Mouse (Mus musculus) forebrain, embryonic 15.5 days (tissue): Measurements from ENCODE around the gene Ric1. TPM values are rescaled to one million over a fixed set of nuclear protein-coding genes. Genes with fewer than 3 reads are reported as not detected.

Source experiments
- ATAC-seq: fragments of 200-750 bp; cut with Nextera tagmentation; replicated peaks from 2 replicates; pipeline ENCODE4 v1.8.0; 2017; ENCODE audit warnings: mild to moderate bottlenecking, moderate TSS enrichment, moderate library complexity
- H3K27ac ChIP-seq: fragments of 300-500 bp; sonication (generic); replicated peaks from 2 replicates; pipeline ENCODE4 v1.5.1; 2015; ENCODE audit warnings: mild to moderate bottlenecking, inconsistent platforms
- H3K27me3 ChIP-seq: fragments of 300-500 bp; sonication (generic); 2 replicates; pipeline ENCODE4 v1.6.1; 2015; ENCODE audit warnings: inconsistent platforms
- H3K36me3 ChIP-seq: fragments of 300-500 bp; sonication (generic); 2 replicates; pipeline ENCODE4 v1.6.1; 2015; ENCODE audit warnings: mild to moderate bottlenecking, inconsistent platforms
- H3K4me1 ChIP-seq: fragments of 300-500 bp; sonication (generic); 2 replicates; pipeline ENCODE4 v1.6.1; 2015; ENCODE audit warnings: inconsistent platforms
- H3K4me2 ChIP-seq: fragments of 300-500 bp; sonication (generic); replicated peaks from 2 replicates; pipeline ENCODE4 v1.6.1; 2015; ENCODE audit warnings: mild to moderate bottlenecking, inconsistent platforms
- H3K4me3 ChIP-seq: fragments of 300-500 bp; sonication (generic); 2 replicates; pipeline ENCODE4 v1.5.1; 2015; ENCODE audit warnings: mild to moderate bottlenecking, inconsistent platforms
- H3K9ac ChIP-seq: fragments of 300-500 bp; sonication (generic); replicated peaks from 2 replicates; pipeline ENCODE4 v1.6.1; 2015; ENCODE audit warnings: mild to moderate bottlenecking, inconsistent platforms
- H3K9me3 ChIP-seq: fragments of 300-500 bp; sonication (generic); 2 replicates; pipeline ENCODE4 v1.6.1; 2016; ENCODE audit warnings: inconsistent platforms
- WGBS: fragments of 180-500 bp; shearing (Covaris S2); methylation state at CpG from one replicate; pipeline ENCODE4 v1.1.7; 2015; ENCODE audit warnings: mixed read lengths; 5-methylcytosine and 5-hydroxymethylcytosine counted together
- polyA plus RNA-seq: library from polyadenylated mRNA; unstranded; fragments of >200 nt; fragmentation: Nextera tagmentation; extraction: Ambion mirVana; gene quantifications from 2 replicates; pipeline ENCODE4 v1.2.1, GENCODE M21; 2015

The Ric1 gene
- polyA plus RNA-seq, 1 experiment from 2014 or later: 13.2 TPM

DNA sequence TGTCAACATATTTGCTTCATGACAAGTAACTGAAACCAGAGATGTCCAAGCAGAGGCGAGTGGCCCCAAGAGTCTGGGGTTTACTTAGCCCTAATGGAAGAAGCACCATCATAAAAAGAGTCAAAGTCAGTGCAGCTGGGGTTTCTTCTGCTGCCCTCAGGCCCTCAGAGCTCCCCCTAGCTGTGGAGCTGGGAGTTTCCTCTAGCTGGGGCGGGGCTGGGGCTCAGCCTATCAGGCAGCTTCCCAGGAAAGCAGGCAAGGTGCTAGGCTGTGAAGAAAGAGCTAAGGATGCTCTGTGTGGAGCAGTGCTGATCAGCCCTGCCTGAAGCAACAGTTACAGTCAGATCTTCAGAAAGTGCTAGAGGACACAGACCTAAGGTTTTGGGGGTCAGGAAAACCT lies 74.9 kb downstream of the Ric1 start:
- Histone ChIP-seq H3K36me3 (peaks cover 31% of the 10 kb centered on the region), H3K27ac (no peak overlapping the region), H3K9me3 (no peaks in the 10 kb centered on the region), H3K9ac (no peak overlapping the region), H3K27me3 (no peaks in the 10 kb centered on the region), H3K4me2 (no peak overlapping the region), H3K4me1 (no peaks in the 10 kb centered on the region), H3K4me3 (no peak overlapping the region)
- 98% methylated on average over 2 of the region's 2 CpGs for WGBS
- no peak for ATAC-seq

- peaks cover 47% of the 10 kb centered on the region for H3K36me3 ChIP-seq
Measured at GRCm38 (mm10) chr19:29598981-29599380, 76.9 kb downstream of the Ric1 start.

GRCm38 (mm10) chr19:29603548-29604353 lies 81.7 kb downstream of the Ric1 start:
- H3K9me3 ChIP-seq: no peaks in the 10 kb centered on the region
- H3K4me2 ChIP-seq: no peak overlapping the region
- H3K4me1 ChIP-seq: no peaks in the 10 kb centered on the region
- no peak overlapping the region for H3K27ac ChIP-seq
- no peak overlapping the region for H3K4me3 ChIP-seq
- H3K9ac ChIP-seq: no peak overlapping the region
- 87% methylated on average over 14 of the region's 14 CpGs for WGBS
- H3K36me3 ChIP-seq: peaks cover 28% of the 10 kb centered on the region
- no peaks in the 10 kb centered on the region for H3K27me3 ChIP-seq
- no peak for ATAC-seq

More at GRCm38 (mm10) chr19:29598981-29599380, 76.9 kb downstream of the Ric1 start:
- Histone ChIP-seq H3K9ac (no peak overlapping the region), H3K27ac (no peak overlapping the region), H3K4me3 (no peak overlapping the region), H3K27me3 (no peaks in the 10 kb centered on the region), H3K4me2 (no peak overlapping the region), H3K9me3 (no peaks in the 10 kb centered on the region), H3K4me1 (no peaks in the 10 kb centered on the region)
- WGBS: 92% methylated on average over 5 of the region's 5 CpGs
- no peak for ATAC-seq

DNA sequence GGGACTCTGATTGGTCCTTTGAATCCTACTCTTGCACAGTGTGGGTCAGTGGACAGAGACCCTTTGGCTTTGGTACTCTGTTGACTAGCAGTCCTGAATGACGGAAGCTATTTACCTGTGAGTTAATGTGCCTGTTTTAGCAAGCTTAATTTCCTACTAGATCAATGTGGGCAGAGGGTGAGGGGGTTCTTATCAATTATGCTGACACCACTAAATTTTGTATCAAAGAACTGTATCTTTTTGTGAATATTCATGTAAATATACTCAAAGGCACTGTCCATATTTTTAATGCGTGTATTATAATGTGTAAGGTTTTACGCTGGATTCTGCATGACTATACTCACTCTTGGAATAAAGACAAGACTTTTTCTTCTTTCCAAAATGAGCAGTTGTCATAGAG lies 82.6 kb downstream of the Ric1 start:
- H3K36me3 ChIP-seq: peaks cover 24% of the 10 kb centered on the region
- H3K4me1 ChIP-seq: no peaks in the 10 kb centered on the region
- H3K27ac ChIP-seq: no peak overlapping the region
- H3K27me3 ChIP-seq: no peaks in the 10 kb centered on the region
- no peak overlapping the region for H3K4me2 ChIP-seq
- H3K9me3 ChIP-seq: no peaks in the 10 kb centered on the region
- ATAC-seq: no peak
- no peak overlapping the region for H3K9ac ChIP-seq
- WGBS: 95% methylated on average over 3 of the region's 3 CpGs
- H3K4me3 ChIP-seq: no peak overlapping the region

DNA sequence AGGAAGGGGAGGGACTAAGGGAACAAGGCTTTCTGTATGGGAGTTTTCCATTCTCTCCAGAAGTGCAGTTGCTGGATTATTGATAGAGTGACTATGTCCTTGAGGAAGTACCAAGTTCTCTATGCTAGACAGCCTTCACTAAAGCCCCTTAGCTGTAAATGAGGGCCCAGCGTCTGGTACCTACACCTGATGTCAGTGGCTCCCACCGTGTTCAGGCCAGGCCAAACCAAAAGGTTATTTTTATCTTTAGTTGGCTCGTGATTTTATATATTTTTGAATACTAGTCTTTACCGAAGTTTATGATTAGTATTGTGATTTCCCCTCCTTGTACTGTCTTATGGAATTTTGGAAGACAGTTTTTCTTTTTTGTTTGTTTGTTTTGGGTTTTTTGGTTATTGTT lies 85.4 kb downstream of the Ric1 start:
- Histone ChIP-seq H3K27ac (no peak overlapping the region), H3K9ac (no peak overlapping the region), H3K36me3 (peaks cover 22% of the 10 kb centered on the region), H3K4me3 (no peak overlapping the region), H3K9me3 (no peaks in the 10 kb centered on the region), H3K27me3 (no peaks in the 10 kb centered on the region), H3K4me1 (no peaks in the 10 kb centered on the region), H3K4me2 (no peak overlapping the region)
- 92% methylated on average over 4 of the region's 4 CpGs for WGBS
- ATAC-seq: no peak

GRCm38 (mm10) chr19:29608212-29608611 lies 86.1 kb downstream of the Ric1 start:
- no peaks in the 10 kb centered on the region for H3K4me1 ChIP-seq
- no peaks in the 10 kb centered on the region for H3K27me3 ChIP-seq
- no peak overlapping the region for H3K4me2 ChIP-seq
- H3K9me3 ChIP-seq: no peaks in the 10 kb centered on the region
- 81% methylated on average over 4 of the region's 4 CpGs for WGBS
- H3K27ac ChIP-seq: no peak overlapping the region
- no peak for ATAC-seq
- H3K4me3 ChIP-seq: no peak overlapping the region
- H3K36me3 ChIP-seq: peaks cover 18% of the 10 kb centered on the region
- H3K9ac ChIP-seq: no peak overlapping the region

DNA sequence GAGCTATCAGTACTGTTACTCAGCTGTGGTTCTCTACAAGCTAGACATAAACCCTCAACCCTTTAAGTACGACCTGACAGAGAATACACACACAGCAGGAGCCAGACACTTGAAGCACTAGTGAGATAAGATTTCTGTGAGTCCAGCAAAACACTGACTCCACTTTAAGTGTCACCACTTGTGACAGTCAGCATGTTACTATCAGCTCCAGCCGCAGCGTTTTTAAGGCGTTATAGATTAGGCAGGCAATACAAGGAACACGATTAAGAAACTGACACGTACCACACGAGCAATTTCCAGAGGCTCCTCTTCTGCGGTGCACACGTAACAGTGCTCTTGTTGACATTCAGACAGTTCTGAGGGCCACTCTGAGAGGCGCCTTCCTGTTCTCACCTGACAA lies 88.8 kb downstream of the Ric1 start:
- Histone ChIP-seq H3K9ac (no peak overlapping the region), H3K27me3 (no peaks in the 10 kb centered on the region), H3K4me1 (no peaks in the 10 kb centered on the region), H3K36me3 (peaks cover 13% of the 10 kb centered on the region), H3K27ac (no peak overlapping the region), H3K9me3 (no peaks in the 10 kb centered on the region), H3K4me2 (no peak overlapping the region), H3K4me3 (no peak overlapping the region)
- 85% methylated on average over 10 of the region's 10 CpGs for WGBS
- no peak for ATAC-seq

DNA sequence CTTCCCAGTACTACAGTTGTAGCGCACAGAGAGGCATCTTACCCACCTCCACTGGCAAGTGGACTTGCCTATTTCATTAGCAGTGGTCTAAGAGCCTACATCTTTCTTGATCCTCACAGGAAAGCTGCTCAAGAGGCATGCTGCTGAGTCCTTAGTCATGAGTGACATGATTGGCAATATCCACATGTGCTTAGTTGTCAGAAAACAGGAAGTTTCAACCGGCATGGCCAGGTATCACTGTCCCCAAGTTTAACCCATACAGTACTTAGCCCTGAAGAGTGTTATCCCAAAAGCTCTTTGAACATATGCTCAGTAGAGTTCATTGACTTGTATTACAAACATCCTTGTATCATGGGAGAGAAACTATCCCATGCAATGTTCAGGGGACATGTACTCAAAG lies 90.0 kb downstream of the Ric1 start:
- no peak for ATAC-seq
- Histone ChIP-seq H3K4me2 (no peak overlapping the region), H3K9me3 (no peaks in the 10 kb centered on the region), H3K27me3 (no peaks in the 10 kb centered on the region), H3K27ac (no peak overlapping the region), H3K9ac (no peak overlapping the region), H3K4me1 (no peaks in the 10 kb centered on the region), H3K36me3 (peaks cover 18% of the 10 kb centered on the region), H3K4me3 (no peak overlapping the region)
- WGBS: 91% methylated on average over 2 of the region's 2 CpGs

GRCm38 (mm10) chr19:29641055-29641454 lies 119.0 kb downstream of the Ric1 start:
- 59% methylated on average over 9 of the region's 9 CpGs for WGBS
- no peaks in the 10 kb centered on the region; the same call in 1 of the 2 replicates for H3K36me3 ChIP-seq
- H3K9me3 ChIP-seq: no peaks in the 10 kb centered on the region
- H3K4me3 ChIP-seq: no peak overlapping the region
- H3K9ac ChIP-seq: no peak overlapping the region
- ATAC-seq: no peak
- no peak overlapping the region for H3K4me2 ChIP-seq
- no peaks in the 10 kb centered on the region for H3K4me1 ChIP-seq
- no peak overlapping the region for H3K27ac ChIP-seq
- H3K27me3 ChIP-seq: no peaks in the 10 kb centered on the region

DNA sequence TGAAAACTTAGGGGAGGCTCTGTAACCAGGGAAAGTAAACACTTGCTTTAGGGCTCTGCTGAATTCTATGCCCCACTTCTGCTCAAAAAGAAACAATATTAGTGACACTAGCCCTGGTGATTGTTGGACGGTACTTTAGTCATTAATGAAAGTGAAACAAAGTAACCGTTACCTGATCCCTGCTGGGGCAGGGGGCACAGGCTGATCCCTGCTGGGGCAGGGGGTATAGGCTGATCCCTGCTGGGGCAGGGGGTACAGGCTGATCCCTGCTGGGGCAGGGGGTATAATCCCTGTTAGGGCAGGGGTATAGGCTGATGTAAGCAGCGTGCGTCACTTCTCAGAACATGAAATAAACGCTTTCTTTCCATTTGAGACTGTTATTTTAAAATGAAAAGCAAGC lies 119.4 kb downstream of the Ric1 start:
- no peak overlapping the region for H3K9ac ChIP-seq
- no peak overlapping the region for H3K4me3 ChIP-seq
- no peaks in the 10 kb centered on the region for H3K27me3 ChIP-seq
- H3K9me3 ChIP-seq: no peaks in the 10 kb centered on the region
- WGBS: 44% methylated on average over 5 of the region's 5 CpGs
- H3K36me3 ChIP-seq: no peaks in the 10 kb centered on the region; the same call in 1 of the 2 replicates
- H3K4me2 ChIP-seq: no peak overlapping the region
- no peaks in the 10 kb centered on the region for H3K4me1 ChIP-seq
- no peak for ATAC-seq
- no peak overlapping the region for H3K27ac ChIP-seq

DNA sequence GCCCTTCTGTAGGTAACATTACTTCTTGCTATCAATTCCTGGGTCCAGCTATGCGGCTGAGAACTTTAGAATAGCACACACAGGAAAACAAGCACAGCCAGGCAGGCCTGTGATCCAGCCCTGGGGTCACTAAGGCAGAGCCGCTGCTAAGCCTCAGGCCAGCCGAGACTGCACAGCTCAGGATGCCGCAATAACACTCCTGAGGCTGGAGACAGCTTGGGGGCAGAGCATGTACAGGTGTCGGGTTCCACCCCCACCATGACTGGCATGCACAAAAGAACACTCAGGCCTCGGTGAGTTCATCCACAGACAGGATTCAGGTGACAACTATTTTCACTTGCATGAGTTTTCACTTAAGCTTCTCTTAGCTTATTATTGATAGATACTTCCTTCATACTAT lies 120.1 kb downstream of the Ric1 start:
- H3K9ac ChIP-seq: no peak overlapping the region
- no peaks in the 10 kb centered on the region for H3K4me1 ChIP-seq
- no peak for ATAC-seq
- no peak overlapping the region for H3K4me2 ChIP-seq
- no peak overlapping the region for H3K27ac ChIP-seq
- H3K9me3 ChIP-seq: no peaks in the 10 kb centered on the region
- H3K27me3 ChIP-seq: no peaks in the 10 kb centered on the region
- H3K4me3 ChIP-seq: no peak overlapping the region
- no peaks in the 10 kb centered on the region; the same call in 1 of the 2 replicates for H3K36me3 ChIP-seq
- WGBS: 54% methylated on average over 6 of the region's 6 CpGs

GRCm38 (mm10) chr19:29643194-29643922 lies 121.3 kb downstream of the Ric1 start:
- ATAC-seq: no peak
- WGBS: 75% methylated on average over 11 of the region's 11 CpGs
- H3K27me3 ChIP-seq: no peaks in the 10 kb centered on the region

More at GRCm38 (mm10) chr19:29643194-29643922, 121.3 kb downstream of the Ric1 start:
- Histone ChIP-seq H3K36me3 (no peaks in the 10 kb centered on the region; the same call in 1 of the 2 replicates), H3K4me1 (peaks cover 1% of the 10 kb centered on the region), H3K9ac (no peak overlapping the region), H3K4me3 (no peak overlapping the region), H3K27ac (no peak overlapping the region), H3K4me2 (no peak overlapping the region), H3K9me3 (no peaks in the 10 kb centered on the region)
